Mouse (Mus musculus): ENCODE results near the gene Socs2.

Gene Socs2

DNA sequence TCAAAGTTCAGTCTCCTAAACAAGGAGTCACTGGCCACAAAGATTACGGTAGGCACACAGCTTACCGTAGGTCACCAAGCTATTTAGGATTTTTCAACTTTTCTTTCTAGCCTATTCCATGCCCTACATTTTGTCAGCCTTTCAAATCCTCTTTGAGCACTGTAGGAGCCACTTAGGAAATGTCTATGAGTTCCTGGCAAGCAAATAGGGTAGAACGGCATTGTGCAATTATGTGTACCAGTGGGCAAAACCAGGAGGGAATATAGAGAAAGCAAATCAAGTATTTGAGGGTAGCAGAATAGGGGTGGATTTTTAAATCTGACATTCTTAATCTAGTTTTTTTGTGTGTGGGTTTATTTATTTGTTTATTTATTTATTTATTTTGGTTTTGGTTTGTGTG, 2.7 kb upstream of the Socs2 start:
- no peak for DNase-seq

DNA sequence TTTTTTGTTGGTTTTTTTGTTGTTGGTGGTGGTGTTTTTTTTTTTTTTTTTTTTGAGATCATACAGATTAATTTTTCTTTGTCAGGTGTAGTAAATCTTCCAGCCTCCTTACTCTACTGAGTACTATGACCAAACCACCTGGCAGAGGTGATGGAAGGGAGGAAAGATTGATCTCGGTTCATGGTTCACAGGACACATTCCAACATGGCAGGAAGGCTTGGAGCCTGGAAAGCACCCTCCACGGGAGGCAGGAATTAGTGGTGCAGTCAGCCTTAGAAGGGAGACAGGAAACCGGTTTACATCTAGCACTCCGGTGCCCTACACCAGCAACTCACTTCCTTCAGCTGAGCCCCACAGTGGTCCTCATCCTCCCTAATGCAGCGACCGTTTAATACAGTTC, 1.7 kb upstream of the Socs2 start:
- DNase-seq = no peak

- peak; percentile 57 for DNase-seq
These were observed 686 bp upstream of the Socs2 start for GRCm38 (mm10) chr10:95417496-95418236.

GRCm38 (mm10) chr10:95416361-95416684, 657 bp downstream of the Socs2 start:
- DNase-seq = no peak

DNA sequence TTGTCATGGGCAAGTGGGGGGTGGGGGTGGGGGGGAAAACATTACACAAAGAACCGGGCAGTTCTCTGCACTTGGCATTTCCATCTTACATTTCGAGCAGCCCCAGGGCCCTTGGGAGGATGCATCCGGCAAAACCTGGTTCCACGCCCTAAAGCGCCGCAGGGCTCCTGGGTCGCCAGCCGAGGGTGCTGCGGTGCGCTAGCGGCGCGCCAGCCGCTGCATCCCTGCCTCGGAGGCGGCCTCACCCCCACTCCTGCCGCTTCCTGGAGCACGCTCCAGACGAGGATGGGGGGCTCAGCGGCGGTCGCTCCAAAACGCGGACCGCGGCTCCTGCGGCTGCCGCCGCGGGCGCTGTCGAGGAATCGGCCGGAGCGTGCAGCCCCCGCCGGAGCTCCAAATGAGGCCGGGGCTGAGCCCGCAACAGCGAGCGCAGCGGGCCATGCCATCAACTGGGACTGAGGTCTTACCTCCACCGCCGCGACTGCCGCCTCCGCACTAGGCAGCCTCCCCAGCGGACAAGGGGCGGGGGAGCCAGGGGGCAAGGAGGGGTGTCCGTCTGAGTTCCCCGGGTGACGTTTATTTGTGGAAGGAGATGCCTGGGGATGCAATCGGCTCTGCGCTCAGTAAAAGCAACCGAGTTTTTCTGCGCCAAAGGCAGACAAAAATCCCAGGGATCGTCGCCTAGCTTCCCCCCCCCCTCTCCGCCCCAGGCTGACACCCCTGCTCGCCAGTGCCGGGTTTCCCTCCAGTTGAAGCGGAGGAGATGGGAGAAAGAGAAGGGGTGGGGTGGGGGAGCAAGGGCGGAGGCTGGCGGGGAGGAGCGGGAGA, 1.2 kb downstream of the Socs2 start:
- DNase-seq = peak; percentile 24

DNA sequence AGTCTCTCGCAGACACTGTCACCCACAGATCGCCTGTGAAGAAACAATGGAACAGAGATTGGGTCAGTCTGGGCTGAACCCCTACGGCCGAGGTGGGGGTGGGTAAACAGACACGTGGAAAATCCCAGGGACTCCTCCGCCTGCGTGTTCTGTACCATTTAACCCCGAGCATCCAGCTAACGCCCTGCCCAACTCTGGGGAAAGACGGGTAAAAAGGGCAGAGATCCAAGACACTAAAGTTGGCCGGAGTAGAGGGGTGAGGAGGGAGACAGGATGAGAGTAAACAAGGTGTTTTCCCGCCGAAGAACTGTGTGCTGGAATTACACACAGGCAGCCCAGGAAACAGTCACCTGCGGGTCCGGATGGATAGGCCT, 1.8 kb downstream of the Socs2 start:
- DNase-seq = no peak

- DNase-seq = no peak
These were observed 2.4 kb downstream of the Socs2 start for GRCm38 (mm10) chr10:95414316-95415158.

DNA sequence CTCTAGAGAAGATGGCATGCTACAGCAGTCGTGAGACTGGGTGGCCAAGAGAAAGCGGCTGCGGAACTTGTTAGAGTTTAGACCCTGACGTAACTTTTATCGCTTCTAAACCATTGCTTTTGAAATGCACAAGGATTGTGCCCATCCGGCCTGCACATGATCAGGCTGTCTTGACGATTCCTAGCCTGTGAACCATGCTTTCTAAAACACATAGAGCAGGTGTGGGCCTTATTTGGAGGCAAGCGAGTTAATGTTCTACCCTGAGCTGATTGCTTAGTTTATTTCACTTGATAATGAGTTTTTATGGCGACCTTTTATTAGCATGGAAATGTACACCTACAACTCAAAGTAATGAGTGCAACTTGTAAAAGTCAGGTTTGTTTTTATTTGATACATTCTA, 5.8 kb downstream of the Socs2 start:
- DNase-seq = no peak

- no peak for DNase-seq
These were observed 6.3 kb downstream of the Socs2 start for GRCm38 (mm10) chr10:95410709-95411108.

GRCm38 (mm10) chr10:95410209-95410608, 6.8 kb downstream of the Socs2 start:
- DNase-seq = no peak

DNA sequence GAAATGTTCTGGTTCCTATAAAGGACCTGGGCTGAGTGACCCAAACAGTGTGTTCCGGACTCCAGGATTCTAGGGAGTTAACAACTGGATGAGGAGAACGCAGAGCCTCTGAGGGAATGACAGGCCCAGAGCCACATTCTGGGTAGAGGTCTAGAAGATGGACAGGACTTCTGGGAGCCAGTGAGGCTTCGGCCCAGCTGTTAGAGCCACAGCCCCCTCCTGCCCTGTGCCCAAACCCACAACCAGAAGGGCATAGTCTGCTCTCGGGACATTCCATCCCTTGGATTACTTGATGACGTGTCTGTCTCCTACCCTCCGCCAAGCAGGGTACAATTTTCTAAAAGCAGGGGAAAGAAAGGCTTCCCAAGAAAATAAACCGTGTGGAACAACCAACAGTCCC, 7.8 kb downstream of the Socs2 start:
- no peak for DNase-seq

DNA sequence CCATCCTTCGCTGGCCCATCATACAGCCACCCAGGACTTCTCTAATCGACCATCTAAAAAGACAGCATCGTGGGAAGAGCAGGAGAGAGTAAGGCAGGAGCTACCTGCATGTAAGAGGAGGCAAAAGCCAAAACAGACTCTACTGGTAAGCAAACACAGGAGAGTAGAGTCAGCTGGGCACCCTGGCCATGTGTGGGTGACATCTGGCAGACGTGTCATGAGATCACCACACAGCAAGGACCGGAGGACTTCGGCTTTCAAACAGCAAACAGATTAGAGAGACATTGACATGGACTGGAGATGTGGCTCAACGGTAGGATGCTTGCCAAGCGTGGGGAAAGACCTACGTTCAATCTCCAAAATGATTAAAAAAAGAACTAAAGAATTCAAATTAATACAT, 8.5 kb downstream of the Socs2 start:
- no peak for DNase-seq

DNA sequence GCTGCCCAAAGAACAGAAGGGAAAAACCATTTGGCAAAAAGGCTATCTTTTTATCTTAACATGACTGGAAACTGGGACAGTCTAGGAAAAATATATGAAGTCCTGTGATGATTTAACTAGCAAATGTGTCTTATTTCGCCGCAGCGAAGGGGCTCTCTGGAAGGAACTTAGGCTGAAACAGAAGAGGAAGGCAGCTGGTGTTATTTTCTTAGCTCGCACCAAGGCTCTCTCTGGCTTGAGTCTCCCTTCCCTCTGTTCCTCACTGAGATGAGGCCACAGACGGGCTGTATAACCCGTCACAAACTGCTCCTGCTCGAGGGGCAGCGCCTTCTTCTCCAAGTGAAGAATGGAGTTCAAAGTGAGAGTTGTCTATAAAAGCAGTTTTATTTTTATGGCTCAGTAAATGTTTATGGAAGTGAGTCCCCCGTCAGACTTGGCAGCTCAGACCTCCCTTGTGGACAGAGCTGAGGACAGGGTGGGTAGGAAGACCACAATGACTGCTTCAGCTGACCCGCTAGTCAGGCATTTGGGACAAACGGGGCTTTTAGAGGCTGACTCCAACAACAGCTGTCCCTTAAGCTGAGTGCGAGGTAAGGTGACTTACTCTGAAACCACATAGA, 9.3 kb downstream of the Socs2 start:
- no peak for DNase-seq

DNA sequence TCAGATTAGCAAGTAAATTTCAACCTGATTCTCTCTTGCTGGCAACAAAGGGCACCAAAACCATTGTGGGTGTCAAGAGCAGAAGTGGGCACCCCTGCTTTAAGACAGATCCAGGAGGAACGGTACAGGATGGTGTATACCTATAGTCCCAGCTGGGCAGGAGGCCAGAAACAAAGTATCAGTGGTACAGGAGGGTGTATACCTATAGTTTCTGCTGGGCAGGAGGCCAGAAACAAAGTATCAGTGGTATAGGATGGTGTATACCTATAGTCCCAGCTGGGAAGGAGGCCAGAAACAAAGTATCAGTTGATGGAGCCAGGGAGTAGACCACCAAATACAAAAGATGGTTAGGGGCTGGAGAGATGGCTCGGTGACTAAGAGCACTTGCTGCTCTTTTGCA, 12.2 kb downstream of the Socs2 start:
- no peak for DNase-seq

DNA sequence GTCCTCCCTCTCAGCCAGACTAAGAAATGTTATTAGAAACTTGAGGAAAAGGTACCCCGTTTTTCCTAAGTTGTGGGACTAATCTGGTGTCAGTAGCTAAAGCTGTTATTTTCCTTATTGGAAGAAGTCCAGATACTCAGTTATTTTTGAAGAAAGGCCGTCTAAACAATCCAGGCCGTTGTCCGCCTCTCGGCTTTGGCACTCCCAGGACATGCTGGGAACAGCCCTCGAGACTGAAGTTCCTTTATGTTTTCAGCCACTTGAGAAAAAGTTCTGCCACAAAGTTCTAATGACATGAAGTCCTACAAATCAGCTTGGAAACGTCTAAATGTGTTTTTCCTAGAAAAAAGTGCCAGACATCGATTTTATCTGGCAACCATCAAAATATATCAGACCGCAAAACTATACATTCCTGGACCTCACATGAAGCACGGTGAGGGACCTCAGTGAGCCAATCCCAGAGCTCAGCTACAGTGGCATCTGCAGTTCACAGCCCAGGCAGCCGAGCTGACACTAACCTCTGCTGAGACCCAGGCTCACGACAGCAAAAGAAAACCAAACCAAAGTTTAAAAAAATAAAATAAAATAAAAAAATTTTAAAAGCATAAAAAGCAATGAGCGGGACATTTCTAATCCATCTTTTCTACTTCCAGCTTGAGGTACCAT, 17.2 kb downstream of the Socs2 start:
- no peak for DNase-seq

DNA sequence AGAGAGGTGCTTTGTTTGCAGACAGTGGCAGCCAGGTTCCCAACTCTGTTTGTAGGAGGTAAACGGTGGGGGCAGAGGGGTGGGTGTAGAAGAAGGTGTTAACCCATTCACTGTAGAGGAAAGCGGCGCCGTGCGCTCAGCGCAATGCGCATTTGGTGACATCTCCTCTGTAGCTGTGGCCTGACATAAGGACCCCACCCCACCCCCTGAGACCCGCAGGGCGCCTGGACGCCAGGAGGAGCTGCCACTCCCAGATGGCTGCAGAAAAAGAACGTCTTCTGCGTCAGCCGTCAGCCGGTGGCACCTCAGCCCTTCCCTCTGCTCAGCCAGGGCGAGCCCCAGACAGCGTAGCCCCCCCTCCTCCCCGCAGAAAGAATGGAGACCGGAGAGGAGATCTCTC, 18.5 kb downstream of the Socs2 start:
- no peak for DNase-seq

DNA sequence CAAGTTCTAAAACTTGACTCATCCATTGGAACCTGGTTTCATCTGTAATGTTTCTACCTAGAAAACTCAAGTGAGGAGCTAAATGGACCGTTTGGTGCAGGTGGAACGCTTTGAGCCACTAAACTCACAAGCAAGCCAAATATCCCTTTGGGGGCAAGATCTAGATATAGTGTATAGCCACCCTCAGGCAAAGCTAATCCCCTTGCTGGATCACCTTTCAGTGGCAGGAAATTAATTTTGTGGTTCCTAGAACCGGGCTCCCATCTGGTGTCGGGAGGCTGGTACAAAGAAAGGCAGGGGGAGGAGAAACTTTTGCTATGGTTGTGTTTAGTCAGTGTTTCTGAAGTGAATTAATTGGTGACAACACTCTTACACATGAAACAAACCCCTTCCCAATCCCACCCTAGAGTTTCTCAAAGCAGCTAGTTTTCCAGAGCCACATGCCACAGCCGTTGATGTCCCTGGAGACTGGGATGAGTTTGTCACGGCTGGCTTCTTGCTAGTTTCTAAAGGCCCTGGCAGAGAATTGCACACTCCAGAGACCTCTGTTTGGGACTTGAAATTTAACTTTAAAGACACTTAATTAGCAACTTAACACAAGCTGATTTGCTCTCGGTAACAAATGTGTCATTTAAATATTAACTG, 19.7 kb downstream of the Socs2 start:
- no peak for DNase-seq

- DNase-seq = no peak
These were observed 20.6 kb downstream of the Socs2 start for GRCm38 (mm10) chr10:95396356-95396755.

GRCm38 (mm10) chr10:95394819-95395812, 21.9 kb downstream of the Socs2 start:
- DNase-seq = no peak

- no peak for DNase-seq
These were observed 24.9 kb downstream of the Socs2 start for GRCm38 (mm10) chr10:95392073-95392472.

DNA sequence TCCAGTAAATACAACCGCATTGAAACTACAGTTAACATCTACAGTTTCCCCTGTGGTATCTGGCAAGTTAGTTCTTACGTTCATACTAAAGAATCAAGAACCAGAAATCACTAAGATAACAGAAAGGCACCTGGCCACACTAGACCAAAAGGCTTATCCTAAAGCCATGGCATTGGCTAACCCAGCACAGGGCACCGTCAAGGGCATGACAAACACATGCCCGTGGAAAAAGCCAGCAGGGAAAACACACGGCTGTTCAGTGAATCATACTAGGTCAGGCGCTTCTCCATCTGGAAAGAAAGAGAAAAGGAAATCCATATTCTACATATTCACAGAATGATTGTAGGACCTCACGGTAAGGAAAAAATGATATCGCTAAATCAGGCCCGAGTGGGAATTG, 26.1 kb downstream of the Socs2 start:
- DNase-seq = no peak
